Mouse (Mus musculus) inflammation-experienced regulatory T-cells, adult 6 months (primary cell): Measurements from ENCODE around the gene Coq9. TPM values are rescaled to one million over a fixed set of nuclear protein-coding genes. Genes with fewer than 3 reads are reported as not detected.
A peak's percentile ranks its signal among the peaks of the same experiment; 100 is the strongest.

Source experiments
- ATAC-seq: one replicate; pipeline ENCODE4 v1.8.0; 2017
- polyA plus RNA-seq, 3 experiments: library from polyadenylated mRNA; unstranded; fragments of 100-300 nt; shearing (Covaris generic); gene quantifications; one replicate each; pipeline ENCODE4 v1.2.1; 2017

Gene Coq9
- 10 to 100 TPM; 35.5 to 40.6 (median 37.5) TPM for polyA plus RNA-seq

- ATAC-seq: peak; percentile 97
Observed at GRCm38 (mm10) chr8:94837662-94838574, at the start of gene Coq9, which contains the start of gene Ciapin1. Coq9 (plus strand) TSS chr8:94838321. Ciapin1 (minus strand) TSS chr8:94838358.

GRCm38 (mm10) chr8:94789256-94789955, 48.7 kb upstream of the Coq9 start:
- ATAC-seq: no peak

GRCm38 (mm10) chr8:94794368-94794767, 43.8 kb upstream of the Coq9 start:
- ATAC-seq: no peak

GRCm38 (mm10) chr8:94794782-94795181, 43.3 kb upstream of the Coq9 start:
- ATAC-seq: no peak

GRCm38 (mm10) chr8:94800278-94800968, 37.7 kb upstream of the Coq9 start:
- no peak for ATAC-seq

GRCm38 (mm10) chr8:94801293-94802095, 36.6 kb upstream of the Coq9 start:
- ATAC-seq: no peak

GRCm38 (mm10) chr8:94802375-94802774, 35.7 kb upstream of the Coq9 start:
- ATAC-seq: peak; percentile 82

GRCm38 (mm10) chr8:94803551-94803950, 34.6 kb upstream of the Coq9 start:
- ATAC-seq: no peak

- ATAC-seq: no peak
Observed at GRCm38 (mm10) chr8:94804546-94805340, 33.4 kb upstream of the Coq9 start.

- no peak for ATAC-seq
Observed at GRCm38 (mm10) chr8:94805811-94806210, 32.3 kb upstream of the Coq9 start.

GRCm38 (mm10) chr8:94807506-94807905, 30.6 kb upstream of the Coq9 start:
- ATAC-seq: no peak

GRCm38 (mm10) chr8:94808372-94808771, 29.7 kb upstream of the Coq9 start:
- no peak for ATAC-seq

- ATAC-seq: no peak
Observed at GRCm38 (mm10) chr8:94810153-94810552, 28.0 kb upstream of the Coq9 start, which contains the start of gene Ccl17. Ccl17 (plus strand) TSS chr8:94810453.

GRCm38 (mm10) chr8:94810855-94811254, 27.3 kb upstream of the Coq9 start:
- ATAC-seq: no peak

- no peak for ATAC-seq
Observed at GRCm38 (mm10) chr8:94811654-94812053, 26.5 kb upstream of the Coq9 start.

GRCm38 (mm10) chr8:94812645-94813098, 25.4 kb upstream of the Coq9 start:
- peak; percentile 77 for ATAC-seq

GRCm38 (mm10) chr8:94814556-94814955, 23.6 kb upstream of the Coq9 start:
- no peak for ATAC-seq

- peak; percentile 50 for ATAC-seq
Observed at GRCm38 (mm10) chr8:94817933-94818332, 20.2 kb upstream of the Coq9 start.

- no peak for ATAC-seq
Observed at GRCm38 (mm10) chr8:94819671-94820179, 18.4 kb upstream of the Coq9 start.

GRCm38 (mm10) chr8:94820553-94820952, 17.6 kb upstream of the Coq9 start:
- no peak for ATAC-seq

GRCm38 (mm10) chr8:94821381-94821780, 16.7 kb upstream of the Coq9 start:
- no peak for ATAC-seq
